Mouse (Mus musculus) midbrain, embryonic 16.5 days (tissue): ENCODE results near the gene Myl12a. TPM values are rescaled to one million over a fixed set of nuclear protein-coding genes. Genes with fewer than 3 reads are reported as not detected.

Experiments
- ATAC-seq: fragments of 200-750 bp; cut with Nextera tagmentation; 2 replicates; pipeline ENCODE4 v1.8.0; 2017; ENCODE audit warnings: moderate TSS enrichment
- H3K27ac ChIP-seq: fragments of 300-500 bp; sonication (generic); 2 replicates; pipeline ENCODE4 v1.5.1; 2014; ENCODE audit warnings: mild to moderate bottlenecking, low read length, mixed read lengths
- H3K27me3 ChIP-seq: fragments of 300-500 bp; sonication (generic); 2 replicates; pipeline ENCODE4 v1.6.1; 2014; ENCODE audit warnings: low read depth, low read length, mixed read lengths; ENCODE audit not compliant: control insufficient read depth, insufficient read depth
- H3K36me3 ChIP-seq: fragments of 300-500 bp; sonication (generic); 2 replicates; pipeline ENCODE4 v1.6.1; 2014; ENCODE audit warnings: mild to moderate bottlenecking, low read length, moderate library complexity, mixed read lengths; ENCODE audit not compliant: control insufficient read depth, insufficient read depth
- H3K4me1 ChIP-seq: fragments of 300-500 bp; sonication (generic); 2 replicates; pipeline ENCODE4 v1.6.1; 2014; ENCODE audit warnings: mild to moderate bottlenecking, low read length, mixed read lengths; ENCODE audit not compliant: control insufficient read depth, insufficient read depth
- H3K4me2 ChIP-seq: fragments of 300-500 bp; sonication (generic); 2 replicates; pipeline ENCODE4 v1.6.1; 2014; ENCODE audit warnings: mild to moderate bottlenecking, low read length, mixed read lengths
- H3K4me3 ChIP-seq: fragments of 300-500 bp; sonication (generic); 2 replicates; pipeline ENCODE4 v1.5.1; 2014; ENCODE audit warnings: low read depth, mild to moderate bottlenecking, low read length, moderate library complexity, mixed read lengths
- H3K9ac ChIP-seq: fragments of 300-500 bp; sonication (generic); 2 replicates; pipeline ENCODE4 v1.6.1; 2014; ENCODE audit warnings: low read depth, low read length, mixed read lengths
- H3K9me3 ChIP-seq: fragments of 300-500 bp; sonication (generic); replicated peaks from 2 replicates; pipeline ENCODE4 v1.6.1; 2014; ENCODE audit warnings: mild to moderate bottlenecking, low read length, mixed read lengths; ENCODE audit not compliant: control insufficient read depth, poor library complexity, severe bottlenecking
- WGBS: fragments of 180-500 bp; shearing (Covaris S2); extraction: QIAGEN DNeasy Blood & Tissue Kit; methylation state at CpG from one replicate; pipeline ENCODE4 v1.1.7; 2014; 5-methylcytosine and 5-hydroxymethylcytosine counted together
- polyA plus RNA-seq: library from polyadenylated mRNA; unstranded; fragments of >200 nt; fragmentation: Nextera tagmentation; extraction: Ambion mirVana; gene quantifications from 2 replicates; pipeline ENCODE4 v1.2.1, GENCODE M21; 2015

Myl12a gene
- polyA plus RNA-seq, 1 experiment from 2014 or later, result 82.2 TPM

DNA sequence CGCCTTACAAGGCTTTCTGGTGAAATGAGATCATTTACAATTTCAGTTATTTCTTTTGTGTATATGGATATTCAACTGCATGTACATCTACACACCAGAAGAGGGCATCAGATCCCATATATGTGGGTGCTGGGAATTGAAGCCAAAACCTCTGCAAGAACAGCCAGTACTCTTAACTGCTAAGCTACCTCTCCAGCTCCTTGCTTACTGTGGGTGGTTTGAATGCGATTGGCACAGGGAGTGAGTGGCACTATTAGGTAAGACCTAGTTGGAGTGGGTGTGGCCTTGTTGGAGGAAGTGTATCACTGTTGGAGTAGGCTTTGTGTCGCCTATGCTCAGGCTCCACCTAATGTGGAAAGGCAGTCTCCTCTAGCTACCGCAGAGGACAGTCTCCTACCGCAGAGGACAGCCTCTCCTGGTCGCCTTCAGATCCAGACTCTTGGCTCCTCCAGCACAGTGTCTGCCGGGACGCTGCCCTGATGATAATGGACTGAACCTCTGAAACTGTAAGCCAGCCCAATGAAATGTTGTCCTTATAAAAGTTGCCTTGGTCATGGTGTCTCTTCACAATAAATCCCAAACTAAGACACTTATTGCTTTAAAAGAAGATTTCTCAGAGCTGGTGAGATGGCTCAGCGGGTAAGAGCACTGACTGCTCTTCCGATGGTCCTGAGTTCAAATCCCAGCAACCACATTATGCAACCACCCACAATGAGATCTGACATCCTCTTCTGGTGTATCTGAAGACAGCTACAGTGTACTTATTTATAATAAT lies 1.7 kb upstream of the Myl12a start:
- Histone ChIP-seq H3K27ac (no peak overlapping the region), H3K9me3 (no peaks in the 10 kb centered on the region), H3K27me3 (no peaks in the 10 kb centered on the region), H3K4me1 (peaks cover 8% of the 10 kb centered on the region), H3K4me3 (no peak overlapping the region), H3K36me3 (no peaks in the 10 kb centered on the region), H3K4me2 (no peak overlapping the region), H3K9ac (no peak overlapping the region)
- 94% methylated on average over 10 of the region's 10 CpGs for WGBS
- no peak for ATAC-seq

DNA sequence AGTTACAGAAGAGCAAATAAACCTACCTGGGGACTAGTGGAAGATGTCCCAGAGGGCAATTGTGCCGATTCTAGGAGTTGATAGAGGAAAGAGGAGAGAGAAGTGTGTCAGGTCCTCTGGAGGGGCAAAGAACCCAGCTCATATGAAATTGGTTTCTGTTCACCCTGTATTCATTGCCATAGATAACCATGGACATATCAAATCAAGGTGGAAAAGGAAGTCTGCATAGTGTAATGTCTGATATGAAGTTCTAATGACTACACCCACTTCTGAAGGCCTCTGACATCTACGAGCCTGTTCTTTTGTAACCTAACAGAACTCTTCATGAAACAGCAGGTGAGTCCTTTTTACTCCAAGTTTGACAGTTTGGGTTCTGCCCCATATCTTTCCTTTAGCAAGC lies 1.0 kb upstream of the Myl12a start:
- H3K9me3 ChIP-seq, result no peaks in the 10 kb centered on the region
- H3K36me3 ChIP-seq, result no peaks in the 10 kb centered on the region
- no peak overlapping the region for H3K9ac ChIP-seq
- H3K4me1 ChIP-seq, result peaks cover 8% of the 10 kb centered on the region
- ATAC-seq, result no peak
- no peak overlapping the region for H3K4me3 ChIP-seq
- 90% methylated on average over 2 of the region's 2 CpGs for WGBS
- H3K4me2 ChIP-seq, result no peak overlapping the region
- no peak overlapping the region for H3K27ac ChIP-seq
- no peaks in the 10 kb centered on the region for H3K27me3 ChIP-seq

DNA sequence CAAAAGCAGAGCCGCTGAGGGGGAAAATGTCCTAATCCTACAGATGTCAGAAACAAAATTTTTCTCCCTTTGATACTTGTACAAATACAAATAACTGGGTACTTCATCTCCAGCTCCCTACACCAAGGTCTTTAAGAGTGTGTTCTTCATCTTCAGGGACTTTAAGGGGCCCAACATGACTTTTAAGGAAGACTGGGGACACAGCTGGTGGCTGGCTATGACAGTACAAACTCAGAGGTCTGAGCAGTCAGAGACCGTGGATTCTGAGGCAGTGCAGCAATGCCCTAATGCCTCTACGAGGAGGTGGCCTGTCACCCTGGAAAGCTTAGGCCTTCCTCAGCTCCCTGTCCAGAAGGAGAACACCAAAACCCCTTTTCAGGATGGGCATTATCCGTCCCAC lies 434 bp upstream of the Myl12a start:
- ATAC-seq, result no peak
- H3K9ac ChIP-seq, result 0 out of 2 replicates have a peak overlapping the region, but pooled peaks have one; percentile 73
- peak overlapping the region; percentile 90; the same call in 1 of the 2 replicates for H3K4me3 ChIP-seq
- no peaks in the 10 kb centered on the region for H3K36me3 ChIP-seq
- peak overlapping the region; percentile 91 for H3K27ac ChIP-seq
- no peaks in the 10 kb centered on the region for H3K27me3 ChIP-seq
- H3K4me2 ChIP-seq, result peak overlapping the region; percentile 86
- WGBS, result 68% methylated on average over 4 of the region's 4 CpGs
- no peaks in the 10 kb centered on the region for H3K9me3 ChIP-seq
- peaks cover 8% of the 10 kb centered on the region for H3K4me1 ChIP-seq

DNA sequence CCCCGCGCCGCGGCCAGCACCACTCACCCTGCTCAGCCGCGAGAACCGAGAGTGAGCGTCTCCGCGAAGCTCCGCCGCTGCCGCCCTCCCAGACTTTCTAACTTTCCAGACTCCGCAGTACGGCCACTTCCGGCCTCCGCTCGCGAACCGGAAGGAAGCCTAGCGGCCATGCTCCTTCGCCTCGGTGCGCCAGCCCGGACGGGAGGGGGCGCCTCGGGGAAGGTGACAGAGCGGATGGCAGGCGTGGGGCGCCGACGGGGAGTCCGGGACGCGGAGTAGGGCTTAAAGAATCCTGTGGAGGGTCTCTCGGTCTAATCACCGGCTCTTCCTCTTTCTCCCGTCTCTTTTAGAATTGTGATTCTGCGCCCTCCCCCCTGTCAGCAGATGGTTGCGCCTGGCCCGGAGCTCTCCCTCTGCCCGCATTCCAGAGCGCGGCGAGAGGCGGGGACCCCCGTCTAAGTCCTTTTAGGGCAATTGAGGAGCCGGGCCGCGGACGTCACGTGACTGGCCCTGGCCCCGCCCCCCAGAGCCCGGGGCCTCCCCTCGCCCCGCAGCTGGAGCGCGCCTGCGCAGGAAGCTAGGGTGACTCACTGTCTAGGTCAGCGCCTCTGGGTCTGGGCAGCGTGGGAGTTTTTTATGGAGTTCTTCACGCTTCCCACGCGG lies 466 bp downstream of the Myl12a start, which contains the start of gene Myom1:
Gene Myom1, plus strand, starts transcription at position 553 of the 663 bp plus-strand sequence.
- peak within 1 kb of the TSS; percentile 86 for H3K4me2 ChIP-seq
- H3K9ac ChIP-seq, result peak within 1 kb of the TSS; percentile 73
- H3K9me3 ChIP-seq, result no peaks in the 10 kb centered on the region
- H3K4me1 ChIP-seq, result peaks cover 8% of the 10 kb centered on the region
- H3K27ac ChIP-seq, result peak within 1 kb of the TSS; percentile 91
- no peaks in the 10 kb centered on the region for H3K36me3 ChIP-seq
- no peaks in the 10 kb centered on the region for H3K27me3 ChIP-seq
- WGBS, result under 1% methylated on average over 62 of the region's 65 CpGs
- peak within 1 kb of the TSS; percentile 90 for H3K4me3 ChIP-seq
- ATAC-seq, result peak; percentile 96

DNA sequence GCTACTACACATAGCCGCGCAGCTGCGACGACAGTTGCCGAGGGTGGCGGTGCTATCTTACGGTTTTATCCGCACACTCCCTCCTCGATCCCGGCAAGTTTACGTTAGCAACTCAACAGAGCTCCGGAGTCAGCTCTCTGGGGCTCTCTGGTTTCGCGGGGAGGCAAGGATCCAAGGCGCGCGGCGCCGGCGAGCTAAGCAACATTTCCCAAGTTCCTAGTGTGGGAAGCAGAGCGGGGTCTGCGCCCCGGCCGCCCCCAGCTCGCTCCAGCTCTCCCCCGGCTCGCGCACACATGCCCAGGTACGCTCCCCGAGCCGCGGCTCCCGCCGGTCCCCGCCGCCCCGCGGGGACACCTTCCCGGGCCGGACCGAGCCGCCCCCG lies 988 bp downstream of the Myl12a start:
- no peaks in the 10 kb centered on the region for H3K9me3 ChIP-seq
- H3K4me2 ChIP-seq, result peak overlapping the region; percentile 86
- no peaks in the 10 kb centered on the region for H3K36me3 ChIP-seq
- no peaks in the 10 kb centered on the region for H3K27me3 ChIP-seq
- peaks cover 8% of the 10 kb centered on the region for H3K4me1 ChIP-seq
- under 1% methylated on average over 25 of the region's 43 CpGs for WGBS
- peak; percentile 23 for ATAC-seq
- peak overlapping the region; percentile 91 for H3K27ac ChIP-seq
- H3K4me3 ChIP-seq, result peak overlapping the region; percentile 90
- H3K9ac ChIP-seq, result peak overlapping the region; percentile 73

DNA sequence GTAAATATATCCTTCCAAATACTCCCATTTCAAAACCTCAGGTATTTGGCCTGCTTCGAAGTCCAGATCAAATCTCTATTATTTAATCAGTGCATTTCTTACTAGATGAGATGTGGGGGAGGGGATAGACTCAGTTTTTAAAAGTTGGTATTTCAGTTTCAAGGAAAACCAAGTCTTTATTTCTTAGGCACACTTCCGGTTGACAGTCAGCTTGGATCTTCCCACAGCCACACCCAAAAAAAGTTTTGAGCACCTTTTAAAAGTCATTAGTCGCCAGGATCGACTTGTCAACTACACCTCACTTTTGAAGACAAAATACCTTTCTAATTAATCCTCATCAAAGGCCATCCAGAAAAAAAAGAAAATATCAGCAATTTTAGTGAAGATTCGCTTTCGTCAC lies 1.6 kb downstream of the Myl12a start:
- H3K4me1 ChIP-seq, result peaks cover 8% of the 10 kb centered on the region
- no peaks in the 10 kb centered on the region for H3K9me3 ChIP-seq
- no peak for ATAC-seq
- H3K27ac ChIP-seq, result no peak overlapping the region
- H3K36me3 ChIP-seq, result no peaks in the 10 kb centered on the region
- H3K4me2 ChIP-seq, result peak overlapping the region; percentile 86
- peak overlapping the region; percentile 90 for H3K4me3 ChIP-seq
- H3K9ac ChIP-seq, result no peak overlapping the region; the same call in 1 of the 2 replicates
- WGBS, result 13% methylated on average over 6 of the region's 6 CpGs
- no peaks in the 10 kb centered on the region for H3K27me3 ChIP-seq

DNA sequence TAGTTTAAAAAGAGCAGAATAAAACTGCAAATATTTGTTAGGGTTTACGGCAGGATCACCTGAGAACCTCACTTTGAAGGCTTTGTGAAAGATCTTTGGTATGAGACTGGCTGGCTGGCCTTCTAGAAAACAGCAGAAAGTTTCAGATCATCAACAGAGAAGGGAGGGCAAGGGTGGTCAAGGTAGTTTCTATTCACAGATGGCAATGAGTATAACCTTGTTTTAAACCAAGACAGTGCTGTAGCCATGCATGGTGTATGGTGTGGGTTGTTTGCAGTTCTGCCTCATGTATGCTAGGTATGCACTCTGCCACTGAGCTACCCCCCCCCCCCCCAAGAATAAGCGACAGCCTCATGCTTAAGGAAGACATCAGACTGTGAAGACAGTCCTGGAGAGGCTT lies 2.4 kb downstream of the Myl12a start:
- H3K4me3 ChIP-seq, result no peak overlapping the region
- WGBS, result 72% methylated on average over 2 of the region's 2 CpGs
- H3K4me2 ChIP-seq, result no peak overlapping the region
- no peaks in the 10 kb centered on the region for H3K9me3 ChIP-seq
- H3K27me3 ChIP-seq, result no peaks in the 10 kb centered on the region
- H3K27ac ChIP-seq, result no peak overlapping the region
- no peaks in the 10 kb centered on the region; the same call in 1 of the 2 replicates for H3K36me3 ChIP-seq
- no peak for ATAC-seq
- peaks cover 8% of the 10 kb centered on the region for H3K4me1 ChIP-seq
- H3K9ac ChIP-seq, result no peak overlapping the region

DNA sequence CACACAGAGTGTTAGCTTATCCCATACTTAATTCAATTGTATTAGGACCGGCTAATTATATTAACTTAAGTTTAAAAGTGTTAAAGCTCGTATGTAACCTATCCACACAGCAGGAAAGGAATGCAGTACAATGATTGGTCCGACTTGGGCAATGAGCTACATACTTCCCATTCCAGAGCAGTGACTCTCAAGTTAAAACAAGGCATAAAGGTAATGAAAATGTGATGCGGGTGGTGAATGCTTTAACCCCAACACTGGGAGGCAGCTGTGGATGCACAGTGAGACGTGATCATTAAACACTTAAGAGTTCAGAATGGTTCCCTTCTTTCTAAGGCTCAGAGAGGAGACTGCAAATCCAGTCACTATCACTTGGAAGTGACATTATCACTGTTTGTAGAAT lies 3.5 kb downstream of the Myl12a start:
- H3K27ac ChIP-seq, result no peak overlapping the region
- no peak overlapping the region for H3K4me2 ChIP-seq
- no peaks in the 10 kb centered on the region; the same call in 1 of the 2 replicates for H3K36me3 ChIP-seq
- H3K9ac ChIP-seq, result no peak overlapping the region
- H3K9me3 ChIP-seq, result no peaks in the 10 kb centered on the region
- WGBS, result 78% methylated on average over 5 of the region's 5 CpGs
- no peak overlapping the region for H3K4me3 ChIP-seq
- peaks cover 8% of the 10 kb centered on the region for H3K4me1 ChIP-seq
- no peak for ATAC-seq
- no peaks in the 10 kb centered on the region for H3K27me3 ChIP-seq

DNA sequence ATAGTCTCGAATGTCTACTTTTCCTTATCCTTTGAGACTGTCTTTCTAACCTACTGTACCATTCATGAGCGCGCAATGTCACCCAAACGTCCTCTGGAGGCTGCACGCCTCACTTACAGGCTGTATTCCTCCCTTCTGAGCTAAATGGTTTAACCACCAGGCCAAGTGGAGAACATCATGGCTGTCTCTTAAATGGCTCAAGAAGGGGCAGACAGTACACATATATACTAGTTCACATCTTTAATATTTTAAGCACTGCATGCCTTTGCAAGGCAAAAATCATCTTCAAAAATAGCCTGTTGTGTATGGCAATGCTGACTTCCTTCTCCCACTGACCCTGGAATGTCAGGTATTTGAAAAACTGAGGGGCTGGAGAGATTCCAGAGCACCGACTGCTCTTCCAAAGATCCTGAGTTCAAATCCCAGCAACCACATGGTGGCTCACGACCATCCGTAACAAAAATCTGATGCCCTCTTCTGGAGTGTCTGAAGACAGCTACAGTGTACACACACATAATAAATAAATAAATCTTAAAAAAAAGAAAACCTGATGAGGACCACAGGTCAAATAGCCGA lies 4.2 kb downstream of the Myl12a start:
- Histone ChIP-seq H3K9me3 (no peaks in the 10 kb centered on the region), H3K4me3 (no peak overlapping the region), H3K9ac (no peak overlapping the region), H3K36me3 (no peaks in the 10 kb centered on the region; the same call in 1 of the 2 replicates), H3K4me2 (no peak overlapping the region), H3K27me3 (no peaks in the 10 kb centered on the region), H3K4me1 (peaks cover 8% of the 10 kb centered on the region), H3K27ac (no peak overlapping the region)
- 84% methylated on average over 9 of the region's 9 CpGs for WGBS
- no peak for ATAC-seq
